Mouse (Mus musculus): ENCODE results near the gene Sec31a.

DNA sequence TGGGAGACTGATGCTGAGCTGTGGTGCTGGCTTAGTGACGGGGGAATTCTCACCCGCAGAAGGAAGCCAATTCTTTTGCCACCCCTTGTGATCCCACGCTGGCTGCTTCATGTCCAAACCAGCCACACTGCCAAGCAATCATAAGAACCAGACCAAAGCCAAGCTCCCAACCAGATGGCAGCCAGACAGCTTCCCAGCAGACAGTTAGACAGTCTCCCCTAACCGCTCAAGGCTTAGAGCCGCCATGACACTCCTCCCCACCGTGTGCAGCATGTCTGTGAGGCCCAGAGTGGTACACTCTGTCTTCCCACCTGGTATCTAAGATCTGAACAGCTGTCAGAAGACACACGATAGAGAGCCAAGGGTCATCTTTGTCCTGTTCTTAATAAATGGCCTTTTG, 98.2 kb downstream of the Sec31a start:
- TF ChIP-seq MAX (IDR thresholded peaks at IDR 0.05; ENCODE audit: low read length), result no peak
- no peak for TF ChIP-seq POLR2A (IDR thresholded peaks at IDR 0.05; ENCODE audit: control insufficient read depth in 1 of 2, insufficient read depth in 1 of 2, low read depth in 1 of 2, low read length in 2 of 2, poor library complexity in 1 of 2)
- no peak for TF ChIP-seq USF2 (IDR thresholded peaks at IDR 0.05; ENCODE audit: borderline replicate concordance in 1 of 2, insufficient read depth in 1 of 2, low read depth in 1 of 2, low read length in 2 of 2)
- no peak for TF ChIP-seq EP300 (IDR thresholded peaks at IDR 0.05; ENCODE audit: low read depth in 1 of 2, low read length in 2 of 2)
- no peak for TF ChIP-seq ETS1 (IDR thresholded peaks at IDR 0.05; ENCODE audit: low read depth, low read length)
- no peak for TF ChIP-seq SMC3 (IDR thresholded peaks at IDR 0.05; ENCODE audit: low read depth, low read length)
- no peak for TF ChIP-seq TBP (IDR thresholded peaks at IDR 0.05; ENCODE audit: low read depth, low read length)
- no peak for TF ChIP-seq UBTF (IDR thresholded peaks at IDR 0.05; ENCODE audit: borderline replicate concordance, insufficient read depth, low read depth, low read length)
